Mouse (Mus musculus) heart, postnatal 0 days (tissue): ENCODE data around the gene Slc8a3.

Source experiments
- CTCF ChIP-seq: IDR thresholded peaks from 2 replicates; pipeline ENCODE4 v1.5.1; 2016; ENCODE audit warnings: antibody characterized with exemption, control low read depth, low read depth
- EP300 ChIP-seq: IDR thresholded peaks from 2 replicates; pipeline ENCODE4 v1.6.1; 2016; ENCODE audit warnings: antibody characterized with exemption, low read depth

- TF ChIP-seq CTCF (no peak), EP300 (no peak)
Observed at GRCm38 (mm10) chr12:81258215-81258614, 74.8 kb downstream of the Slc8a3 start.
